In genomic region chr2:118111488-118112131, GRCm38 (mm10) we compare ENCODE assay signal across 8 mouse cellular contexts. TPM values are rescaled to one million over a fixed set of nuclear protein-coding genes. Genes with fewer than 3 reads are reported as not detected.
DNase-seq lines count a peak whose midpoint lies in the region; ATAC-seq lines count a peak whose summit lies in the region.

Gene Thbs1 (plus strand): TSS chr2:118111876.

- WGBS in intestine, embryonic 15.5 days: under 1% methylated on average over 31 of the region's 36 CpGs

- peak within 1 kb of the TSS; percentile 55 for H3K4me3 ChIP-seq in intestine, embryonic 15.5 days (replicated peaks)

- peak within 1 kb of the TSS; percentile 91 for H3K4me2 ChIP-seq in intestine, embryonic 15.5 days (replicated peaks)

- peak within 1 kb of the TSS; percentile 58 for H3K9ac ChIP-seq in intestine, embryonic 15.5 days

- no peaks in the 10 kb centered on the region for H3K9me3 ChIP-seq in intestine, embryonic 15.5 days

- H3K27ac ChIP-seq in intestine, embryonic 15.5 days: peak within 1 kb of the TSS; percentile 84

- no peaks in the 10 kb centered on the region for H3K36me3 ChIP-seq in intestine, embryonic 15.5 days

- intact Hi-C loops in left cerebral cortex, postnatal 25 days (cut with DNase I): loop anchor here (1.0 to 5.0 kb wide), 4 partner anchors 136 to 659 kb away; no protein-coding TSS in a partner anchor

- peak; percentile 84 for ATAC-seq in intestine, embryonic 15.5 days
- peak; percentile 36 for ATAC-seq in megakaryocyte-erythroid progenitor cell, adult 5-6 weeks (replicated peaks; ENCODE audit: low FRiP score, low TSS enrichment, poor library complexity, severe bottlenecking)

- H3K4me1 ChIP-seq in intestine, embryonic 15.5 days (replicated peaks): peaks cover 14% of the 10 kb centered on the region

- no peaks in the 10 kb centered on the region for H3K27me3 ChIP-seq in intestine, embryonic 15.5 days (replicated peaks)

- peak; percentile 77 for DNase-seq in adrenal gland, postnatal 10 days
- DNase-seq in embryo, embryonic 11 days: peak; percentile 88
- peak; percentile 65 to 86 for DNase-seq in gastrocnemius, postnatal 4 days (ENCODE audit: low spot score in 2 of 2)
- peak; percentile 56 to 63 for DNase-seq in left cerebral cortex, postnatal 25 days (ENCODE audit: low spot score in 2 of 2)
- peak; percentile 49 to 58 for DNase-seq in right cerebral cortex, postnatal 36 days (ENCODE audit: low spot score in 2 of 2)
- no peak for DNase-seq in natural killer cell, adult 2 months (ENCODE audit: low spot score in 2 of 2)

RNA-seq across cellular contexts. Expression of gene Thbs1, which starts in this region (rescaled TPM):
- total RNA-seq in adrenal gland, postnatal 10 days (2021): 10 to 100 TPM; 19.9 to 31.9 TPM
- 10 to 100 TPM; 71.1 to 73.2 TPM for total RNA-seq in gastrocnemius, postnatal 4 days (2021)
- 21.6 and 23.6 TPM in 2 replicates for polyA plus RNA-seq in intestine, embryonic 15.5 days (2015; fragmentation: Nextera tagmentation; extraction: Ambion mirVana)
- 1 to 10 TPM; 2.0 to 2.2 TPM for total RNA-seq in left cerebral cortex, postnatal 25 days (2021)
- 1.6 TPM in 1 of 2 replicates, not detected in the other for total RNA-seq in megakaryocyte-erythroid progenitor cell, adult 5-6 weeks (2014; fragmentation: Nextera tagmentation)
- total RNA-seq in megakaryocyte-erythroid progenitor cell, adult 5-6 weeks (2017): 0.42 and 1.2 TPM in 2 replicates

Comparison
In these comparisons a context has a peak if more than half of its experiments do, and no peak if none do; other contexts are left out.
1. RNA of gene Thbs1 (total RNA-seq): 71.1 to 73.2 TPM in gastrocnemius, postnatal 4 days and 19.9 to 31.9 TPM in adrenal gland, postnatal 10 days; 2.0 to 2.2 TPM in left cerebral cortex, postnatal 25 days and 0.42 to 1.6 TPM in megakaryocyte-erythroid progenitor cell, adult 5-6 weeks; every median in the first group is over 4 times any median in the second.
2. DNase-seq: peak in adrenal gland, postnatal 10 days (single experiment), embryo, embryonic 11 days (single experiment), gastrocnemius, postnatal 4 days (2 of 2), left cerebral cortex, postnatal 25 days (2 of 2) and right cerebral cortex, postnatal 36 days (2 of 2); none in natural killer cell, adult 2 months (0 of 2).